Mouse (Mus musculus): ENCODE data around the gene Eddm3b. TPM values are rescaled to one million over a fixed set of nuclear protein-coding genes. Genes with fewer than 3 reads are reported as not detected.
A peak's percentile ranks its signal among the peaks of the same experiment; 100 is the strongest.

Gene Eddm3b
- polyA plus RNA-seq (2015; fragmentation: Nextera tagmentation; extraction: Ambion mirVana) = not detected in 2 replicates

DNA sequence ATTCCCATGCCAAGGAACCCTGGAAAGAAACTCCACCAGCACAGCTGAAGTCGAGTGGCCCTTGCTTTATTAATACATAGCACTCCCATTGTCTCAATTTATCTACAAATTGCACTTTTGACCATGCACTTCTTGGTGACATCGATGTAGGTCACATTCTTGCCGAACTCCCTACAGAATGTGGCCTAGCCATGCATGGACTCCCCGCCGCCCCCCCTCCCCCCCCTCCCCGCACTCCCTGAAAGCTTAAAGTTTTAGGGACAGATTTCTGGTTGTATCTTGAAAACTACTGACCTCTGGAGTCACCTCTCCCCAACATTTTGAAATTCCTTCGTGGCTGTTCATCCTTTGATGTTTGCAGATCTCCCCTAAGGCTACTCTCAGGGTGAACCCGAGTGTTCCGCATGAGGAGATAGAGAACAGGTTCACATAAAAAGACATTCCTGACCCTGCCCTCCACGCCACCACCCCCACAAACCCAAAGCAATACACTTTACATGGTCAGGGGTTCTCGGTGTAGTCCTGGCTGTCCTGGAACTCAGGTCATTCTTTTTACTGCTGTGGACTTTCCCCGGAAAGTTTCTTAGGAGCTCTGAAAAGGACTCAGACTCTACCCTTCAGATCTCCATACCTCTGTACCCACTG is at the start of gene Eddm3b:
Gene Eddm3b, plus strand, starts transcription at position 511 of the 645 bp plus-strand sequence.
- Histone ChIP-seq H3K9me3 (ENCODE audit: control insufficient read depth, low read length) (no peaks in the 10 kb centered on the region), H3K27ac (replicated peaks) (no peak within 1 kb of the TSS), H3K9ac (ENCODE audit: low read length) (no peak within 1 kb of the TSS), H3K36me3 (ENCODE audit: control insufficient read depth, insufficient read depth, low read length) (no peaks in the 10 kb centered on the region), H3K4me1 (replicated peaks; ENCODE audit: control insufficient read depth, insufficient read depth) (no peaks in the 10 kb centered on the region), H3K27me3 (ENCODE audit: control insufficient read depth, insufficient read depth, low read length) (no peaks in the 10 kb centered on the region), H3K4me2 (replicated peaks; ENCODE audit: low read depth) (no peak within 1 kb of the TSS), H3K4me3 (ENCODE audit: low read depth, low read length) (no peak within 1 kb of the TSS)
- 54% methylated on average over 12 of the region's 12 CpGs for WGBS
- TF ChIP-seq EP300 (optimal IDR thresholded peaks at IDR 0.05) (no peak), CTCF (IDR thresholded peaks at IDR 0.05; ENCODE audit: low read depth) (no peak)
- DNase-seq (ENCODE audit: low spot score) (no peak), ATAC-seq (ENCODE audit: low FRiP score, low TSS enrichment) (no peak)

DNA sequence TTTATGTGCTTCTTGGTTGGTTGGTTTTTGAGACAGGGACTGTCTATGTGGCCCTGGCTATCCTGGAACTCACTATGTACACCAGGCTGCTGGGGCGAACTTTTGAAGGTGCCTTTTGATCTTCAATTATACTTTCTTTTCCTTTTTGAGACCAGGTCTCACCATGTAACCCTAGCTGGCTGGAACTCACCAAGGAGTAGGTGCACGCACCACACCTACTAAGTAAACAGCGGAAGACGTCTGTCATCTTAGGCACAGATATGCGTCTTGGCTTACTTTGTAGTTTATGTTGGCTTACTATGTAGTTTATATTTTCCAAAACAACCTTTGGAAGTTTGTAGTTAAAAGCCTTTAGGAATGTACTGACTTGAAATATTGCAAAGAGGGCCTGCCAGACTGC is 45.3 kb upstream of the Eddm3b start:
- Histone ChIP-seq H3K27ac (replicated peaks) (0 out of 2 replicates have a peak overlapping the region, but pooled peaks have one; percentile 1), H3K9me3 (ENCODE audit: control insufficient read depth, low read length) (no peaks in the 10 kb centered on the region), H3K4me3 (ENCODE audit: low read depth, low read length) (no peak overlapping the region), H3K9ac (ENCODE audit: low read length) (no peak overlapping the region), H3K36me3 (ENCODE audit: control insufficient read depth, insufficient read depth, low read length) (no peaks in the 10 kb centered on the region), H3K4me2 (replicated peaks; ENCODE audit: low read depth) (no peak overlapping the region), H3K27me3 (ENCODE audit: control insufficient read depth, insufficient read depth, low read length) (no peaks in the 10 kb centered on the region), H3K4me1 (replicated peaks; ENCODE audit: control insufficient read depth, insufficient read depth) (no peaks in the 10 kb centered on the region)
- peak; percentile 38 for DNase-seq (ENCODE audit: low spot score)
- no peak for TF ChIP-seq CTCF (IDR thresholded peaks at IDR 0.05; ENCODE audit: low read depth)
- no peak for TF ChIP-seq EP300 (optimal IDR thresholded peaks at IDR 0.05)
- peak; percentile 55; the same call in 1 of the 2 replicates for ATAC-seq (ENCODE audit: low FRiP score, low TSS enrichment)
- 30% methylated on average over 5 of the region's 5 CpGs for WGBS

DNA sequence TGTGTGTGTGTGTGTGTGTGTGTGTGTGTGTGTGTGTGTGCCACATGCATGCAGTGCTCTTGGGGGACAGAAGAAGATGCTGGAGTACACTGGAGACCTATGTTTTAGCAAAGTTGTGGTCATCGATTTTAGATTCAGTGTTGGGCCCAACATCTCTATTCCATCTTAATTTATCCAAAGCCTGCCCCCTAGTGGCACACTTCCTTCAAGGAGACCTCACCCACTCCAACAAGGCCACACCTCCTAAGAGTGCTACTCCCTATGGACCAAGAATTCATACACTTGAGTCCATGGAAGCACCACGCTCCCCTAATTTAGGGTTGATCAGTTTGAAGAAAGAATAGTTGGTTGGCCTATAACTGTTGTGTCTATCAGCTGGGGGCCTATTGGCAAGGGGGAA is 44.6 kb upstream of the Eddm3b start:
- H3K4me1 ChIP-seq (replicated peaks; ENCODE audit: control insufficient read depth, insufficient read depth) = no peaks in the 10 kb centered on the region
- WGBS = 87% methylated on average over 2 of the region's 2 CpGs
- ATAC-seq (ENCODE audit: low FRiP score, low TSS enrichment) (no peak), DNase-seq (ENCODE audit: low spot score) (peak; percentile 38)
- no peak overlapping the region for H3K4me3 ChIP-seq (ENCODE audit: low read depth, low read length)
- H3K36me3 ChIP-seq (ENCODE audit: control insufficient read depth, insufficient read depth, low read length) = no peaks in the 10 kb centered on the region
- no peak overlapping the region for H3K27ac ChIP-seq (replicated peaks)
- no peaks in the 10 kb centered on the region for H3K27me3 ChIP-seq (ENCODE audit: control insufficient read depth, insufficient read depth, low read length)
- no peak overlapping the region for H3K9ac ChIP-seq (ENCODE audit: low read length)
- no peak overlapping the region for H3K4me2 ChIP-seq (replicated peaks; ENCODE audit: low read depth)
- peak; percentile 57 for TF ChIP-seq CTCF (IDR thresholded peaks at IDR 0.05; ENCODE audit: low read depth)
- no peak for TF ChIP-seq EP300 (optimal IDR thresholded peaks at IDR 0.05)
- no peaks in the 10 kb centered on the region for H3K9me3 ChIP-seq (ENCODE audit: control insufficient read depth, low read length)

DNA sequence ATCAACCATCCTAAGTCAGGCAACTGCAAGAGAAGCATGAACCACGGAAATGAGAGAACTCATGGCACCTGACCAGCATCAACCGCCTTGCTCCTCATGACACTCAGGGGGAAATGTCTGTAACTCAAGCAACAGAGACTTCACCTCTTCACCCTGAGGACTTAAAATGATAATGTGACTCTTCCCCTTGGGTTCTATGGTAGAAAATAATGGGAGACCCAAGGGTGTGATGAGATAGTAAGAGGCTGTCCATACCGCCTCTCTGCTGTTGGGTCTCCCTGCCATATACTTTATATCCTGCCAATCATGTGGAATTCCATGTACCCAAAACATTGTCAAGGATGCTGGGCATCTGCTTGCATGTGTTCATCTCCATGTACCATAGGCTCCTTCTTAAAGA is 39.9 kb upstream of the Eddm3b start, which contains the start of gene Olfr750:
Gene Olfr750, minus strand, starts transcription at position 101 of the 400 bp plus-strand sequence.
- 85% methylated on average over 3 of the region's 3 CpGs for WGBS
- no peak within 1 kb of the TSS for H3K4me2 ChIP-seq (replicated peaks; ENCODE audit: low read depth)
- no peaks in the 10 kb centered on the region for H3K9me3 ChIP-seq (ENCODE audit: control insufficient read depth, low read length)
- no peak within 1 kb of the TSS for H3K9ac ChIP-seq (ENCODE audit: low read length)
- H3K4me3 ChIP-seq (ENCODE audit: low read depth, low read length) = no peak within 1 kb of the TSS
- ATAC-seq (ENCODE audit: low FRiP score, low TSS enrichment) (no peak), DNase-seq (ENCODE audit: low spot score) (no peak)
- no peak within 1 kb of the TSS for H3K27ac ChIP-seq (replicated peaks)
- no peak for TF ChIP-seq EP300 (optimal IDR thresholded peaks at IDR 0.05)
- TF ChIP-seq CTCF (IDR thresholded peaks at IDR 0.05; ENCODE audit: low read depth) = no peak
- H3K36me3 ChIP-seq (ENCODE audit: control insufficient read depth, insufficient read depth, low read length) = no peaks in the 10 kb centered on the region
- H3K4me1 ChIP-seq (replicated peaks; ENCODE audit: control insufficient read depth, insufficient read depth) = no peaks in the 10 kb centered on the region
- H3K27me3 ChIP-seq (ENCODE audit: control insufficient read depth, insufficient read depth, low read length) = no peaks in the 10 kb centered on the region

DNA sequence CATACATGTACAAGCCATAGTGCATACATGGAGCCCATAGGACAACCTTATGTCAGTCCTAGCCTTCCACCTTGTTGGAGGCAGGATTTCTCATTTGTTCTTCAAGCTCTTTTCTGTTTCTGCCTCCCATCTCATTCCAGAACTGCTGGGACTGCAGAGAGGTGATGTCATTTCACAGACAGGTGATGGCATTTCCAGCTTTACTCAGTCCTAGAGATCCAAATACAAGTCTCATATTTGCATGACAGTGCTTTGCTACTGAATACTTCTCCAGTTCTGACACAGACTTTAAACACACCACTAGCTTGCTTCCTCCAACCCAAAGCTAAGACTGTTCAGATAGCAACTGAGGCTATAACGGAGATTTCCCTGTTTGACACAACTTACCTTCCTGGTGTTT is 35.0 kb upstream of the Eddm3b start:
- Histone ChIP-seq H3K27ac (replicated peaks) (no peak overlapping the region), H3K36me3 (ENCODE audit: control insufficient read depth, insufficient read depth, low read length) (no peaks in the 10 kb centered on the region), H3K4me2 (replicated peaks; ENCODE audit: low read depth) (no peak overlapping the region), H3K9ac (ENCODE audit: low read length) (no peak overlapping the region), H3K27me3 (ENCODE audit: control insufficient read depth, insufficient read depth, low read length) (no peaks in the 10 kb centered on the region), H3K9me3 (ENCODE audit: control insufficient read depth, low read length) (no peaks in the 10 kb centered on the region), H3K4me3 (ENCODE audit: low read depth, low read length) (no peak overlapping the region), H3K4me1 (replicated peaks; ENCODE audit: control insufficient read depth, insufficient read depth) (no peaks in the 10 kb centered on the region)
- DNase-seq (ENCODE audit: low spot score) (no peak), ATAC-seq (ENCODE audit: low FRiP score, low TSS enrichment) (no peak)
- 94% methylated on average over 1 of the region's 1 CpGs for WGBS
- TF ChIP-seq CTCF (IDR thresholded peaks at IDR 0.05; ENCODE audit: low read depth) (no peak), EP300 (optimal IDR thresholded peaks at IDR 0.05) (no peak)

DNA sequence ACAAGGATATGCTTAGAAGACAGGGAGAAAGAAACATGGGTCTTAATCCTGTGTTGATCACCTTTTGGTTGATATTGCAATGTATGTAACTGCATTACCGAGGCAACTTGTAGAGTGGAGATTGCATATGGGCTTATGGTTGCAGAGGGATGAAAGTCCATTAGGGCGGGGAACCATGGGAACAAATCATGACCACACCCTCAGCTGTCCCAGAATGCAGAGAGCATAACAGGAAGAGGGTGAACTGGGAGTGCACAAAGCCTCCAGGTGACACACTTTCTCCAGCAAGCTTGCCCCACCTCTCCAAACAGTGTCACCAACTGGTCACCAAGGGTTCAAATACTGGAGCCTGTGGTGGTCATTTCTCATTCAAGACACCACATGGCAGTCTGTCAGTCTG is 33.2 kb upstream of the Eddm3b start:
- Histone ChIP-seq H3K4me3 (ENCODE audit: low read depth, low read length) (no peak overlapping the region), H3K27ac (replicated peaks) (no peak overlapping the region), H3K9ac (ENCODE audit: low read length) (no peak overlapping the region), H3K36me3 (ENCODE audit: control insufficient read depth, insufficient read depth, low read length) (no peaks in the 10 kb centered on the region), H3K27me3 (ENCODE audit: control insufficient read depth, insufficient read depth, low read length) (no peaks in the 10 kb centered on the region), H3K9me3 (ENCODE audit: control insufficient read depth, low read length) (no peaks in the 10 kb centered on the region), H3K4me1 (replicated peaks; ENCODE audit: control insufficient read depth, insufficient read depth) (no peaks in the 10 kb centered on the region), H3K4me2 (replicated peaks; ENCODE audit: low read depth) (no peak overlapping the region)
- DNase-seq (ENCODE audit: low spot score) (peak; percentile 74), ATAC-seq (ENCODE audit: low FRiP score, low TSS enrichment) (peak; percentile 93)
- TF ChIP-seq CTCF (IDR thresholded peaks at IDR 0.05; ENCODE audit: low read depth) = no peak
- no peak for TF ChIP-seq EP300 (optimal IDR thresholded peaks at IDR 0.05)
- 64% methylated on average over 2 of the region's 2 CpGs for WGBS
